Mouse (Mus musculus): ENCODE measurements around the gene Cers3.

DNA sequence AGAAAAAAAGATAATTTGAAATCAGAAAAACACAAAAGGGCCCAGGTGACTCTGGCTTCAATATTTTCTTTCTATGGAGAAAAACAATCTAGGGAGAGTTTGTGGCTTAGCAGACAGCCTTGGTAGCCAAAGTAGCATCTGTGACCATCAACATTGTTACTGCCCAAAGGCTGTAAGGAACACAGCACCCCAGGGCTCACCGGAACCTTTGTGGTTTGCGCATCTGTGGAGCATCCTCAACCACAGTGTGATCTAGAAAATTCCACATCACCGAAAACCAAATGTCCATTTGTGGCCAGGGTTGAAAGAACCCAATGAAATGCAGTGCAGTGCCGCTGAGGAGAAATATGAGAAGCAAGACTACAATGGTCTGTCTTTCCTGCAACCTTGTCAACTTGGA lies 69.0 kb downstream of the Cers3 start:
- no peak for TF ChIP-seq CTCF (conservative IDR thresholded peaks at IDR 0.05; ENCODE audit: low read length)
- TF ChIP-seq POU5F1 (IDR thresholded peaks at IDR 0.05; ENCODE audit: borderline replicate concordance, low read length): no peak
